Mouse (Mus musculus): ENCODE measurements around the gene Farsb.

The Farsb gene

GRCm38 (mm10) chr1:78483430-78483829 is 5.3 kb downstream of the Farsb start:
- DNase-seq: no peak

- DNase-seq: no peak
These were observed 16.3 kb downstream of the Farsb start for GRCm38 (mm10) chr1:78472441-78472840.

GRCm38 (mm10) chr1:78454659-78455058 is 34.0 kb downstream of the Farsb start:
- DNase-seq: peak; percentile 31

DNA sequence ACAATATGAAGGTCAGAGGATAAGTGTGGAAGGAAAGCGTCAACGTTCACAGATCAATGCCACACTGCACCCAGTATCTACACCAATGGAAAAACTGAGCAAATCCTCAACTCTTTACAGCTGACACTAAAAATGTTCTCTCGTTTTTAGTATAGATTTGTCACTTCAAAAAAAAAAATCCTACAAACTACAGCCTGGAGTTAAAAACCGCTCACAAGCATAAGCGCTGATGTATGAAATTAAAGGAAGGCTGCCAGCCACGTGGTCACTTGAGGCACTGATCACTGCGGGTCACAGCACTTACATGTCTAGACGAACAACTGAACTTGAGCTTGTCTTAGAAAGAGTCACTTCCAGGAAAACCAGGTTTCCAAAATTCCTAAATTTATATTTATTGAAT is 34.8 kb downstream of the Farsb start:
- DNase-seq: no peak

DNA sequence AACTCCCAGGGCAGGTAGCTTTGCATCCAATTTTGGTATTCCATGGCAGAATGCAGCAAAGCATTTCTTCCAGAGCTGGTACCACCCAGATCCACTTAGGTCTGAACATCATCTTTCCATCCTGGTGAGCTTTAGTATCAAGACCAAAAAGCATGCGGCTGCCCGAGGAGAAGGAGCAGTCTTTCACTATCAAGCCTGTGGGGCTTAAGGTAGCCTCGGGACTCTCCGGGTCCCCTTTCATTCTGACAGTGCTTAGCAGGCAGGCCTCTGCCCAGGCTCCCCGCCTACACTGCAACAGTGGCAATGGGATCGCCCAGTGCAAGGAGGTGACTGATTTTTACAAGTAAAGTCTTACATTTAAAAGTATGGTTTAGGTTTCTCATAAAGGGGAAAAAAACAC is 36.2 kb downstream of the Farsb start:
- no peak for DNase-seq

DNA sequence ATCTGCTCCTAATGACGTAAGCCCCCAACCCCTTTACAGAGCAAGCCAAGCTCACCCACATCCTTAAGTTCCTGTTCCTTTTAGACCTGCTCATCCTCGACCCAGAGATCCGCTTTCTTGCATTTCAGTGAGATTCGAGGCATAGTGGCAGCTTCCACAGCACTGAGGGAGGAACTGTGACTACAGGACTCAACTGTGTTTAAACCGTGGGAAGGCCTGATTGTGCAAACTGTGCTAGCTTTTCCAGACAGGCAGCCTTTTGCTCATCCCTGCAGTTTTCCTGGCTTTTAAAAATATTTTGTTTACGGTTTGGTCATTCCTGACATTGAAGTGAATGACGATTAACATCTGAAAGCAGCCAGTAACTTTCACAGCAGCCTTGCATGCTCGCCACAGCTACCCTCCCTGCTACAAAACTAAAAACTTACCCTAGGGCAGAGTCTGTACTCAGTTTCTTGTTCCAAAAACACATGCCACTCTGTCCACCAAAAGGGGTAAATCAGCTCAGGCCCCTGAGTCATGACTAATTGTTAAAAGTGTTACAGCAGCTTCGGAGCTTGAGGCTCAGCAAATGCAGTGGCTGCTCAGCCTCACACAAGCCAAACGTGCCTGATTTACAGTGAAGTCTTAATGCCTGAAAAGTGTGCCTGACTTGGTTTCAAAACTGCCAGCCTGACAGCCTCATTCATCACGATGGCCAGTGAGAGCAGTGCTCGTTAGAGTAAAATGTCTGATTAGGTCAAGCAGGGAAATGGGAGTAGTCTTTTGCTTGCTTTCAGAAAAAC is 37.4 kb downstream of the Farsb start:
- peak; percentile 24 for DNase-seq

DNA sequence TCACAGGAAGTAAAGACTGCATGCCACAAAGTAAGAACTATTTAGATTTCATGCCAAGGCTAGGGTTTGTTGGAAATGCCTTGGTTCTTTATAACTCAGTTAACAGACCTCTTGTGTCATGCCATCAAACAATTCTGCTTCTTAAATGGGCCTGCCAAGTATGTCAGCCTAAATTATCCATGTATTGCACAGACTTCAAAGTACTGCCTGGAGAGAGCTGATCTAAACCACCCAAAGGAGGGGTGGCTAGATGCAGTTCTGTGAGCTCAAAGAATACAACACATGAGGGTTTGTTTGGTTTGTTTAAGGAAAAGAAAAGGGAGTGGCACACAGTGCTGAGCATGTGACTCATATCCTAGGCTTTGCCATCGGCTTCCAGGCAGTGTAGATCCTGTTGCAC is 40.6 kb downstream of the Farsb start:
- no peak for DNase-seq

DNA sequence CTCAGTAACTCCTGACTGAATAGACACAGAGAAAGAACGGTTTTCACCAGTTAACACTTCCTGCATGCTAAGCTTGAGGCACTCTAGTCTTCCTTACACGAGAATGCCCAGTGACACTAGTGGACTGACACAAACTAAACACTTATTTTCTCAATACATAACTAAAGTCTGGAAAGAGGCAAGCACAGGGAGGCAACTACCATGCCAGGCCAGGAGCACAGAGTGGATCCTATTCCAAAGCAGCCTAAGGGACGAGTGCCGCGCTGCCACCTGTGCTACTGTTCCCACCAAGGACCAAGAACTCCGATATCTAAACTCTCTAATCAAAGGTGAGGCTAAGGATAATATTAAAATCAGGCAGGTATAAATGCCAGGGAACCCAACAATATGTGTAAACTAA is 42.0 kb downstream of the Farsb start:
- no peak for DNase-seq

DNA sequence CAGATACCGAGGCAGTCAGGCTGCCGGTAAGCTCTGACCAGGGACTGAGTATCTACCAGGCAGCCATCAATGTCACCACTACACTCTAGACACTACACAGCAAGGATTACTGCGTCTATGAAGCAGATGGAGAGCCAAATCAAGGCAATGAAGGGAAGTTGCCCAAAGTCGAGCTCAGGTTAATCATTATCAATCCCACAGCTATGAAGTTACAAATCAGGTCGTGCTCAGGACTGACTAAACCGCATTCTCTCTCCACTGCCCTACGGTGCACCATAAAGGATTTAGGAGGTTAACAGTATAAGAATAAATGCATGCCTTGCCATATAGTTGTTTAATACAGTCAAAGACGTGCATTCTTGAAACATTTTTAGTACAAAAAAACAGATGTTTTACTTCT is 42.5 kb downstream of the Farsb start:
- DNase-seq: no peak

DNA sequence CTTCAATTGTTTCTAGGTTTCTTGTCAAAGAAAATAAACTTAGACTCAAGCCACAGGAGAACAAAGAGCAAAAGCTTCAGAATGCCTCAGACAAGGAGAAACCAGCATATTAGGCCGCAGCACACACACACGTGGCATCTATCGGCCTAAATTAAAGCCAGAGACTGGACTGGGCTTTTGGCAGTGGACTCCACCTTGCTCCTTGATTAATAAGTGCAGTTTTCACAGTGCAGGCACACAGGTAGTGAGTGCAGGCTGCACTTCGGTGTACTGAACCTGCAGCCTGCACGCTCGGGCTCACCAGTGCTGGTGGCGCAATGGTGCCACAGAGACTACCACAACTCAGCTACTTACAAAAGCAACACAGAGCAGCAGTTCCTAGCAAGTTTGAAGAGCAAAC is 45.6 kb downstream of the Farsb start:
- no peak for DNase-seq

- no peak for DNase-seq
These were observed 48.0 kb downstream of the Farsb start for GRCm38 (mm10) chr1:78440716-78441115.

- no peak for DNase-seq
These were observed 51.5 kb downstream of the Farsb start for GRCm38 (mm10) chr1:78437150-78437549.

- no peak for DNase-seq
These were observed 52.3 kb downstream of the Farsb start for GRCm38 (mm10) chr1:78436445-78436844.

- DNase-seq: no peak
These were observed 52.7 kb downstream of the Farsb start for GRCm38 (mm10) chr1:78435967-78436366.

GRCm38 (mm10) chr1:78433472-78433871 is 55.2 kb downstream of the Farsb start:
- DNase-seq: no peak

DNA sequence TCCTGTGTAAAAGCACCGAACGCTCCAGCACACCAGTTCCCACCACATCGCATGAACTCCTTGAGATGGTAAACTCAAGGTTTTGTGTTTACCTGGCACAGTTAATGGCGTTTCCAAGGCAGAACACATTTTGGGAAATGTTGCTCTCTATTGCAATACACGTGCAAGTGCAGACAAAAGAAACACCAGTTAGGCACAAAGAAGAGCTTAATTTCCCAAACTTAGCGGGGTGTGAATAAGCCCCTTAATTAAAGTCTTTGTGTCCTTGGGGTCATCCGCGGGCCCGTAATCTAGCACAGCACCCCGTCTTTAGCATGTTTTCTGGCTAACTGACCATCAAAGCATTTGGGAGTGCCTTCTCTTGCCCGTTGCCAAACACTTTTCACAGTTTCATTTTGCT is 59.8 kb downstream of the Farsb start:
- no peak for DNase-seq

DNA sequence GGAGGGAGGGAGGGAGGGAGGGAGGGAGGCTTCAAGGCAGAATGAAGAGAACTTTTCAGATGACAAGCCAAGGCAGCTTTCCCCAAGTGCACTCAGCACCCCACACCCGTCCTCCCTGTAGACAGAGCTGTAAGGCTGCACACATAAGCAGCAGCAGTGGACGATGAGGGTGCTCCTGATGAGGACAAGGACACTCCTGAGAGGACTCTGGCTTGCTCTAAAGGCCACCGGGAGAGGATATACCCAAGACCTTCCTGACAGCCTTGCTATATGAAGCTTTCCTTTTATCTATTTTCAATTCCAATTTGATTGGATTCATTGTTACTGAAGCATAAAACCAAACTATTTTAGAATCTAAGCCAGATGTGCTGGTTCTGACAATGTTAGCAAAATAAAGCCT is 61.9 kb downstream of the Farsb start:
- DNase-seq: no peak

DNA sequence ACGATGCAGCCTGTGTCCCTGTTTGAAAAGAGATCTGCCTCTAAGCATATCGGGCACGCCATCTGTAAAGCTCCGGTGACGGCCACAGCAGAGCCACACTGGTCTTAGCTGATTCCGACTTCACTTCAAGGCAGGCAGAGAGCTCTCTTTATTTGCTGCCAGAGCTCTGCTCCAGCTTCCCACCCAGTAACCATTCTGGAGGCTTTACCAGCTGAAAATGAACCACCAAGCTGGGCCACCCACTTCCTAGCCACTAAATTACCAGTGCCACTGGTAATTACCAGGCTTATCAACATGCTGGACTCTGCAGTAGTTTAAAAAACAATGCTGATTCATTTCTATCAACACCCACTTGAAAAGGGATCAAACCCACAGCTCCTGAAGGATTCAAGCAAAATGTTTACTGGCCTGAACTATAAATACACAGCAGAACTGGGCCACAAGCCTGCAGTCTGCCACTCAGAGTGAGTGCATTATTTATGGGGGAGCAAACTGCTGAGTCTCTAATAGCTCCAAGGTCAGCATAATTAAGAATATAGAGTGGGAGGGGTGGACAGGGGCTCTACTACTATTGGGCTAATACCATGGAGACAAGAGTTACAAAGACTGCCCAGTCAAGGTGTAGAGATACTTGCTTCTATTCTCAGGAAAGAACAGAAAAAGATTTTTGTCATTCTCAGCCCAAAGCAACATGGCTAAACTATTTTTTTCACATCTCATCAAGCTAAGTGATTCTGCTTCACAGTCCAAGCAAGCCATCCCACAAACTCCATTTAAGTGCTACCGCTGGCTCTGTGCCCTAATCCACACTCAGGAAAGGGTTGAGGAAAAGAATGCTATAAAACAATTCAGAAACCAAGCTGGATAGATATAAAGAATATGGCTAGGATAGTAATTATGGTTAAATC is 62.6 kb downstream of the Farsb start:
- DNase-seq: peak; percentile 59

DNA sequence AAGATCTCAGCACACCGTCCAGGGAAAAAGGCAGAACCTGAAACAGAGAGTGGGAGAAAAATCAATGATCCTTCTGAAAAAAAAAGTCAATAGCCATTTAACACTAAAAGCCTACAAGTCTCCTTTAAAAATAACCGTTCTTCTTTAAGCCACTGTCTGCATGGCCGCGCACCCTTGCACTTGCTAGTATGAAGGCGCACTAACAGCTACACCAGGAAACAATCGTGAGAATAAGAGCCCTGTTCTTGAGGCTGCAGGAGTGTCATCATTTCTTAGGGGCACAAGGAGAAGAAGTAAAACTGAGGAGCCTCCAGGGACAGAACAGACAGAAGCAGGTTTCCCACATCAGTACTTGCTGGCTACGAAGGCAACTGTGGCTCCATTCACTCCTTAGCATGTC is 63.4 kb downstream of the Farsb start:
- DNase-seq: no peak

DNA sequence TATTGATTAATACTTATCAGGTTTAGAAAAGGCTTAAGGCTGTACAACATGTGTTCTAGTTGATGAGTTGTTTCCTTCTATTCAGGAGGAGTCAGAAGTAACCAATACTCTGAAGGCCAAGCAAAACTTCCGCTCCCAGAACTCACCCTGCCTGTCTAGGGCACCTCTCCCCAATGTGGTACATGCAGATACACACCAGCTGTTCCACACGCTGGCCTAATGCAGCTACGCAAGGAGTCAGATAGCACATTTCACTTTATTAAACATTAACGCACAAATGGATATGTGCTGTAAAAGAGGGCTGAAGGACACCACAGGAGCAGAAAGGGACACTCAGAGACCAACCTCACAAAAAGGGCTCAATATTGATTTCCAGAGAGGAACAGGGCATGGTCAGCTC is 63.8 kb downstream of the Farsb start:
- no peak for DNase-seq

DNA sequence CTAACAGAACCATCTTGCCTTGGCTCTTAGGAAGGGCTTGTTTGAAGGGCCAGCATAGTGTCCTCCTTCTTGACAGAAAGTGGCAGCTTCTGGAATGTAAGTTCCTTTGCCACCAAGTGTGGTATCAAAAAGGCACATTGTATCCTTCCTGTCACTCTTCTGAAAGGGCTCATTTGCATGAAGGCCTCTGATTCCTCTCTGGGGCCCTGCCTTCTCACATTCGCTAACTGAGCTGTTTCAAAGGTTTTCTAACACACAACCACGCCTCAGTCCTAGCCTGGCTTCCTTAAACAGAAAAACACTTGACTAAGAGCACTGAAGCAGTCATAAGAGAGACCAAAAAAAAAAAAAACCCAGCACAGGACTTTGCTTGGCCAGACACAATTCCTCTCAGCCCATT is 66.1 kb downstream of the Farsb start:
- DNase-seq: no peak

- no peak for DNase-seq
These were observed 66.9 kb downstream of the Farsb start for GRCm38 (mm10) chr1:78421749-78422148.

DNA sequence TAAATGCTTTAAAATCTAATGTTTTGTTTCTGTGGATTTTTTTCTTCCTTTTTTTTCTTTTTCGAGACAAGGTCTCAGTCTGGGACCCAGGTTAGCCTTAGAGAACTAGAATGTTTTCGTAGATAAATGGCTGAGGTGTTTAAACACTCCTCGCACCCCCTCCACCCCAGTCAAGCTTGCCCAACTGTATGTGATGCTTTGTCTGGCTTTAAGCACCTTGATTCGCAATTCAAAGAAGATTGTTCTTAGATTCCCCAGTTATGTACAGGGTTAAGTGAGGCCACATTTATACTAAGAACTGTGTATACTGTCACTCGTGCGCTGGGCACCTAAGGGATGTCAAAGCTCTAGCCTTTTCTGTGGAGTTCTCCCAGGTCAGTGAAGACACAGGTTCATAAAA is 68.4 kb downstream of the Farsb start:
- no peak for DNase-seq

- peak; percentile 66 for DNase-seq
These were observed 69.1 kb downstream of the Farsb start for GRCm38 (mm10) chr1:78419593-78419992.

All from right cerebral cortex, adult 18-20 months (tissue).